Mouse (Mus musculus): ENCODE measurements around the gene Vcp. TPM values are rescaled to one million over a fixed set of nuclear protein-coding genes. Genes with fewer than 3 reads are reported as not detected.

The Vcp gene
- polyA plus RNA-seq (2015; fragmentation: Nextera tagmentation; extraction: Ambion mirVana), result 206 and 208 TPM in 2 replicates

GRCm38 (mm10) chr4:43000141-43000986 is at the start of gene Vcp:
Gene Vcp (minus strand): TSS chr4:43000507.

DNA sequence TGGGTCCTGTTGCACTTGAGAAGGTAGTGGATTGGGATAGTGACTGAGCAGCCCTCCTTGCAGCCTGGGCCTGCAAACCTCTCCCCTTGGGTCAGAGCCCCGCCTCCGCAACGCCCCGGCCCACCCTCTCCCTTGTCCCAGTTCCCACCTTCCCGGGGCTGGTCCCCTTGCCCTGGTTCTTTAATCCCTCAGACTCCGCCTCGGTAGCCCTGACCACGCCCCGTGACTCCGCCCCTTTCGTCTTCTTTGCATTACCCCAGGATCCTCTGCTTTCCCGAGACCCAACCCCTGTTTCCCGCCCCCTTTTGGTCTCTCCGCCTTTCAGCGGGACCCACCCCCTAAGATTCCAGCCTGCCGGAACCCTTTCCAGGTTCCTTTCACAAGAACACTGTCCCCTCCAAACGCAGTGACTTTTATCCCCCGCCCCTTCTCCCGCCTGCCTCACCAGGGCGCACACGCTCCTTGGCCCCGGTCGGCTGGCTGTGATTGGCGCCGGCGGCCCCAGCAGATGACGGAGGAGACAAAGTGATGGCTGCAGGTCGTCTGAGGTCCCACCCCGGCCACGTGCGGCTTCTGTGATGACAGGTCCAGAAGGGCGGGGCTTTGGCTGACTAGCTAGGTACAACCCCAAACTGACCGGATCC is 45.5 kb upstream of the Vcp start, which contains the start of gene Fam214b:
Fam214b (minus strand) TSS at position 562 of the 644 bp plus-strand sequence.

DNA sequence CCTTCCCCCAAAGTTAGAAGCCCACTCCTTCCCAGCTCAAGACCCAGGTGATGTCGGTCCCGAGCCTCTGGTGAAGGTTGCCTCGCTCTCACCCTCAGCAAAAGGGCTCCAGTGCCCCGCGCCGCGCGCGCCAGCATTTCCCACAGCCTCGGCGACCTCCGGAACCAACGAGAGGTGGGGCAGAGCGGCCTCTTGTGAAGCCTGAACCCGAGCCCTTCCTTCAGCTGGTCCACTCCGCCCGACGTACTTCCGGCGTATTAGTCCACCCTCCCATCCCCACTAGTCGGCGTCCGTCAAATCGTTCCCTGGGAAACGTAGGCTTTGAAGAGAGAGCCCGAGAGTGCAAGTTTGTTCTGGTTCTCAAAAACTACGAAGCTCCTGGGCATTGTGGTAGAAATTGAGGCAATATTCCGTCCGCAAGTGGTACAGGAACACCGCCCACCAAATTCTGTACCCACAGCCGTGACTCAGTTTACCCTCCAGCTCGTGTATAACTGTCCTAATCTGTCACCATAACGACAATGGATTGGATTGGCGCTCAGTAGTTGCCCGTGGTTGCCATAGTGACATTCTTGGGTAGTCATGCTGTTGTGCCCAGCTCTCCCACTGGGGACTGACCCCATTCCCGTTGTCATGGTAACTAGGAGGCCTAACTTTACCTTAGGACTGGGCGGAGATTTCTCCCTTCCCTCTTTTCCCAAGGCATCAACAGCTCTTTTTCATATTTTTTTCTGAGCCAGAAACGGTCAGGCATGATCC is 31.1 kb upstream of the Vcp start, which contains the start of gene Stoml2:
Stoml2 (minus strand) TSS at position 474 of the 759 bp plus-strand sequence.

GRCm38 (mm10) chr4:43025084-43025960 is 25.0 kb upstream of the Vcp start, which contains the start of gene Pigo:
Gene Pigo (minus strand): TSS chr4:43025819.

DNA sequence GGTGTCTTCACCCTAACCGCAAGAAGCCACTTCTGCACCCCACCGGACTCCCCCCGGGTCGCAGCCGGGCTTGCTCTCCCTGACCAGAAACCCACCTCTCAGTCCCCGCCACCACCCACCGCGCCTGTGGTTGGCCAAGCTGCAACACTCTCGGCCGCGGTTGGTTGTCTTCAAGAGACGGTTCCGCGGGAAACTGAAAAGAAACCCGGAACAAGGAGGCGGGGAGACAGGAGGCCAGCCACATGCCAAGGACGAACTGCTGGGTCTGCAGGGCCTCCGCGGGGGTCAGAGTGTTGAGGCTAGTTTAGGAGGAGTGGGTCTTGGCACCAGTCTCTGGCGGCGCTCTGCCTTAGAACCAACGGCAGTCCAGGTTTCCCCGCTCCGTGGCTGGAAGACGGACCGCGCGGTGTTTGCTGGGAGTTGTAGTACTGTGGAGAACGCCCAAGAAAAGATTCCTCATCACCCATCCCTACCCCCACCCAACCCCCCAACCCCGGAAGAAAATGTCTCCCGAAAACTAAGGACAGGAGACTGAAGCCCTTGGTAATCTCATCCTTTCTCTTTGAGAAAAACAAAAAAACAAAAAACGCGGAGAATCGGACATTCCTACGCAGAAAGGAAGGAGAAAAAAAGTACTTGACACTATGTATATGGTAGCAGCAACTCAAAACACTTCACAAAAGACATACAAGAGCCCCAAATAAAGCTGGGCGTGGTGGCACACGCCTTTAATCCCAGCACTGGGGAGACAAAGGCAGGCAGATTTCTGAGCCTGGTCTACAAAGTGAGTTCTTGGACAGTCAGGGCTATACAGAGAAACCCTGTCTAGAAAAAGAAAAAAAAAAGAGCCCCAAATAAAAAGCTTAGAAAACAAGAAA is 10.1 kb upstream of the Vcp start, which contains the start of gene Fancg:
Fancg (minus strand) TSS at position 346 of the 878 bp plus-strand sequence.

GRCm38 (mm10) chr4:42969304-42969703 is 31.0 kb downstream of the Vcp start, which contains the start of gene 1700022I11Rik:
Gene 1700022I11Rik (plus strand): TSS chr4:42969604.

DNA sequence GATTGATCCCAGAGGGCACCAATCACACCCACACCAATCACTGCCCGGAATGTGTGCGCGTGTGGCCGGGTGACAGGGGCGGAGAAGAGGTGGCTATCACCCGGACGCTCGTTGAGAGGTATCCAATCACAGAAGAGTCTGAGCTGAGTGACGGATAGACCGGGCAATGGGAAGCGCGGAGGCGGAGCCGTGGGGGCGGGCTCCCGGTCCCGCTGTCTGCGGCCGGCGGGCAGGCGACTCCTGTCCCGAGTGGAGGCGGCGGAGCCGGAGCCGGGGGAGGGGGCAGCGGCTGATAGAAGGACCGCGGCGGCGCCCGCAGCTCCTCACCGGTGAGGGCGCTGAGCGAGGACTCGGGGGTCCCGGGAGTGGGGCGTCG is 50.6 kb downstream of the Vcp start, which contains the start of gene Dnajb5:
Dnajb5 (plus strand) TSS at position 139 of the 376 bp plus-strand sequence.

Other genes starting within 250 kb of the Vcp start
- gene Ccl19, start 243.9 kb downstream of the Vcp start, polyA plus RNA-seq (2015; fragmentation: Nextera tagmentation; extraction: Ambion mirVana), result 1.6 and 2.0 TPM in 2 replicates
- 23.0 and 60.3 TPM in 2 replicates for gene Ccl21a, start 226.5 kb downstream of the Vcp start, polyA plus RNA-seq (2015; fragmentation: Nextera tagmentation; extraction: Ambion mirVana)
- 0.11 and 0.21 TPM in 2 replicates for gene Fam205a1, start 146.6 kb downstream of the Vcp start, polyA plus RNA-seq (2015; fragmentation: Nextera tagmentation; extraction: Ambion mirVana)
- 0.06 TPM in 1 of 2 replicates, not detected in the other for gene Gm12394, start 143.7 kb downstream of the Vcp start, polyA plus RNA-seq (2015; fragmentation: Nextera tagmentation; extraction: Ambion mirVana)
- 0.59 and 0.62 TPM in 2 replicates for gene Fam205c, start 126.3 kb downstream of the Vcp start, polyA plus RNA-seq (2015; fragmentation: Nextera tagmentation; extraction: Ambion mirVana)
- gene Phf24, start 83.8 kb downstream of the Vcp start, polyA plus RNA-seq (2015; fragmentation: Nextera tagmentation; extraction: Ambion mirVana), result 0.06 and 0.19 TPM in 2 replicates
- 1.1 and 1.4 TPM in 2 replicates for gene Dnajb5, start 50.7 kb downstream of the Vcp start, polyA plus RNA-seq (2015; fragmentation: Nextera tagmentation; extraction: Ambion mirVana)
- gene 1700022I11Rik, start 30.9 kb downstream of the Vcp start, polyA plus RNA-seq (2015; fragmentation: Nextera tagmentation; extraction: Ambion mirVana), result 0.27 and 0.32 TPM in 2 replicates
- gene Fancg, start 10.0 kb upstream of the Vcp start, polyA plus RNA-seq (2015; fragmentation: Nextera tagmentation; extraction: Ambion mirVana), result 13.0 and 14.8 TPM in 2 replicates
- gene Pigo, start 25.3 kb upstream of the Vcp start, polyA plus RNA-seq (2015; fragmentation: Nextera tagmentation; extraction: Ambion mirVana), result 11.3 and 11.4 TPM in 2 replicates
- 178 and 205 TPM in 2 replicates for gene Stoml2, start 31.2 kb upstream of the Vcp start, polyA plus RNA-seq (2015; fragmentation: Nextera tagmentation; extraction: Ambion mirVana)
- 19.4 and 20.1 TPM in 2 replicates for gene Fam214b, start 45.7 kb upstream of the Vcp start, polyA plus RNA-seq (2015; fragmentation: Nextera tagmentation; extraction: Ambion mirVana)
- gene Unc13b, start 58.4 kb upstream of the Vcp start, polyA plus RNA-seq (2015; fragmentation: Nextera tagmentation; extraction: Ambion mirVana), result 0.40 and 0.63 TPM in 2 replicates

Measured in spleen, postnatal 0 days (tissue).